Mouse (Mus musculus): ENCODE data around the gene Acsl6. TPM values are rescaled to one million over a fixed set of nuclear protein-coding genes. Genes with fewer than 3 reads are reported as not detected.

The Acsl6 gene
- polyA plus RNA-seq, 1 experiment: 0.14 TPM

DNA sequence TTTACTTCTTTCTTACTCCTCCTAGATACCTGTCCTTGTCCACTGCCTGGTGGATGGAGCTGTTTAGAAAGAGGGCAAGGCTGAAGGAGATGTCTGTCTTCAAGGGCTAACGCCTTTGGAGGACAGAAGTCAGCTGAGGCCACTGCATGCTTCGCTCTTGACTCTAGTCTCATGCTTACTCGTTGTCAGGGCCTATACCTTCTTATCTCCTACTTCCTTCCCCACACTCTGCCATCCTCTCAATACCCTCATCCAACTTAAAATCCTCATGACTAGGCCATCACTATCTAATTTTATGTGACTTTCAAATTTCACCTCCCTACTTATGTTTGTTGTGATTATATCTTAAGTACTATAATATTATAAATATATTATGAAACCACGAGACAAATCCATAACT, 101.3 kb downstream of the Acsl6 start:
- H3K4me3 ChIP-seq (ENCODE audit: insufficient read depth, poor library complexity, severe bottlenecking): no peak overlapping the region
- H3K79me3 ChIP-seq (ENCODE audit: low read depth): no peaks in the 10 kb centered on the region
- no peak overlapping the region for H3ac ChIP-seq (ENCODE audit: control insufficient read depth, insufficient read length, low read depth)
- no peaks in the 10 kb centered on the region for H3K36me3 ChIP-seq (ENCODE audit: control insufficient read depth, insufficient read depth)
- H3K79me2 ChIP-seq (ENCODE audit: control insufficient read depth, insufficient read depth): no peaks in the 10 kb centered on the region
- TF ChIP-seq USF1 (IDR thresholded peaks at IDR 0.05; ENCODE audit: low read depth) (no peak), FOSL1 (IDR thresholded peaks at IDR 0.05; ENCODE audit: insufficient read depth, low read length, poor library complexity, severe bottlenecking) (no peak), MYOD1 (IDR thresholded peaks at IDR 0.05; ENCODE audit: control insufficient read depth, insufficient read length, low read depth) (no peak), CEBPB (IDR thresholded peaks at IDR 0.05; ENCODE audit: low read depth) (no peak), MYOG (IDR thresholded peaks at IDR 0.05; ENCODE audit: control insufficient read depth, extremely low read depth, insufficient read length) (no peak), CTCF (IDR thresholded peaks at IDR 0.05; ENCODE audit: control insufficient read depth, insufficient read depth, insufficient read length) (no peak), MAX (IDR thresholded peaks at IDR 0.05) (no peak)
- no peaks in the 10 kb centered on the region for H3K27me3 ChIP-seq (ENCODE audit: control insufficient read depth, insufficient read depth, insufficient read length)

GRCm38 (mm10) chr11:54406930-54407546, 103.4 kb downstream of the Acsl6 start:
- no peaks in the 10 kb centered on the region for H3K27me3 ChIP-seq (ENCODE audit: control insufficient read depth, insufficient read depth, insufficient read length)
- no peak overlapping the region for H3K4me3 ChIP-seq (ENCODE audit: insufficient read depth, poor library complexity, severe bottlenecking)
- H3K79me2 ChIP-seq (ENCODE audit: control insufficient read depth, insufficient read depth): no peaks in the 10 kb centered on the region
- TF ChIP-seq FOSL1 (IDR thresholded peaks at IDR 0.05; ENCODE audit: insufficient read depth, low read length, poor library complexity, severe bottlenecking): no peak
- TF ChIP-seq USF1 (IDR thresholded peaks at IDR 0.05; ENCODE audit: low read depth): no peak
- TF ChIP-seq CTCF (IDR thresholded peaks at IDR 0.05; ENCODE audit: control insufficient read depth, insufficient read depth, insufficient read length): no peak
- no peak for TF ChIP-seq MYOG (IDR thresholded peaks at IDR 0.05; ENCODE audit: control insufficient read depth, extremely low read depth, insufficient read length)
- no peak overlapping the region for H3ac ChIP-seq (ENCODE audit: control insufficient read depth, insufficient read length, low read depth)
- H3K79me3 ChIP-seq (ENCODE audit: low read depth): no peaks in the 10 kb centered on the region
- H3K36me3 ChIP-seq (ENCODE audit: control insufficient read depth, insufficient read depth): no peaks in the 10 kb centered on the region

GRCm38 (mm10) chr11:54410612-54411011, 107.0 kb downstream of the Acsl6 start:
- H3K36me3 ChIP-seq (ENCODE audit: control insufficient read depth, insufficient read depth): no peaks in the 10 kb centered on the region
- H3ac ChIP-seq (ENCODE audit: control insufficient read depth, insufficient read length, low read depth): no peak overlapping the region
- no peak overlapping the region for H3K4me3 ChIP-seq (ENCODE audit: insufficient read depth, poor library complexity, severe bottlenecking)
- no peaks in the 10 kb centered on the region for H3K79me3 ChIP-seq (ENCODE audit: low read depth)
- H3K79me2 ChIP-seq (ENCODE audit: control insufficient read depth, insufficient read depth): no peaks in the 10 kb centered on the region
- no peaks in the 10 kb centered on the region for H3K27me3 ChIP-seq (ENCODE audit: control insufficient read depth, insufficient read depth, insufficient read length)
- TF ChIP-seq FOSL1 (IDR thresholded peaks at IDR 0.05; ENCODE audit: insufficient read depth, low read length, poor library complexity, severe bottlenecking) (no peak), USF1 (IDR thresholded peaks at IDR 0.05; ENCODE audit: low read depth) (no peak), MAX (IDR thresholded peaks at IDR 0.05) (no peak), MYOD1 (IDR thresholded peaks at IDR 0.05; ENCODE audit: control insufficient read depth, insufficient read length, low read depth) (no peak)

DNA sequence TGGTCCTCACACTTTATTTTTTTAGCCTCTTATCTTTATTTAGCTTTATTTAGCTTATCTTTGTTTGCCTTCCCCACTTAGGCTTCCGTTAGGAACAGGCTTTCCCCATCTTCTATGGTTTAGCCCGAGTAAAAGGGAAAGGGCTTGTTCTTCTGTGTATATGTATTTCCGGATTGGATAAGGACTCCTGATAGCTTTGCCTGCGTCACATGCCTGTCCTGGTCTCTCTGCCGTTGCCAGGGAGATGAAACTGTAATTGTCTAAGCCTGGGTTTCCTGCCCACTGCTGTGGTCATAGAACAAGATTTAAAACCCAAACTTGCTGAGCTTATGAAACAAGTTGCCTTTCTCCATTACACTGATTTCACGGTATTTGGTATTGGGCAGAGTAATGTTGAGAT, 109.4 kb downstream of the Acsl6 start:
- Histone ChIP-seq H3K79me3 (ENCODE audit: low read depth) (no peaks in the 10 kb centered on the region), H3K27me3 (ENCODE audit: control insufficient read depth, insufficient read depth, insufficient read length) (no peaks in the 10 kb centered on the region), H3K4me3 (ENCODE audit: insufficient read depth, poor library complexity, severe bottlenecking) (no peak overlapping the region), H3K36me3 (ENCODE audit: control insufficient read depth, insufficient read depth) (no peaks in the 10 kb centered on the region), H3ac (ENCODE audit: control insufficient read depth, insufficient read length, low read depth) (no peak overlapping the region), H3K79me2 (ENCODE audit: control insufficient read depth, insufficient read depth) (no peaks in the 10 kb centered on the region)
- TF ChIP-seq USF1 (IDR thresholded peaks at IDR 0.05; ENCODE audit: low read depth) (peak; percentile 66), MAX (IDR thresholded peaks at IDR 0.05) (no peak)

Other genes starting within 250 kb of the Acsl6 start
- gene Pdlim4, start 234.8 kb upstream of the Acsl6 start, polyA plus RNA-seq (2012; fragmentation: generic; extraction: Trizol): 120 TPM
- 26.4 TPM for gene P4ha2, start 203.7 kb upstream of the Acsl6 start, polyA plus RNA-seq (2012; fragmentation: generic; extraction: Trizol)
- gene Csf2, start 54.1 kb upstream of the Acsl6 start, polyA plus RNA-seq (2012; fragmentation: generic; extraction: Trizol): not detected
- not detected for gene Il3, start 36.5 kb upstream of the Acsl6 start, polyA plus RNA-seq (2012; fragmentation: generic; extraction: Trizol)
- gene Meikin, start 66.9 kb downstream of the Acsl6 start, polyA plus RNA-seq (2012; fragmentation: generic; extraction: Trizol): not detected
- 2.6 TPM for gene Fnip1, start 134.4 kb downstream of the Acsl6 start, polyA plus RNA-seq (2012; fragmentation: generic; extraction: Trizol)
- gene Rapgef6, start 219.0 kb downstream of the Acsl6 start, polyA plus RNA-seq (2012; fragmentation: generic; extraction: Trizol): 3.2 TPM